Mouse (Mus musculus): Measurements from ENCODE around the gene Cpsf4l.

DNA sequence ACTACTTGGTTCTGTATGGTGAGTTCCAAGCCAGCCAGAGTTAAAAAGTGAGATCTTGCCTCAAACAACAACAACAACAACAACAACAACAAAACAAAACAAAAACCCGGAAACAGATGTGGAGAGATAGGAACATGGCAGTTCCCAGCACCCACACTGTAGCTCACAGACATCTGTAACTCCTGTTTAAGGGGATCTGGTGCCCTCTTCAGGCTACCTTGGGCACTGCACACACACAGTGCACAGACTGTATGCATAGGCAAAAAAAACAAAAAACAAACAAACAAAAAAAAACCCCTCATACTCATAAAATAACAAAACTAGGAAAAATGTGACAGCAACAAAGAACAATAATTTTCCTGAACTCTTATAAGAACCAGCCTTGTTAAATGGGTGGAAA, 33.2 kb upstream of the Cpsf4l start:
- TF ChIP-seq EP300 (IDR thresholded peaks at IDR 0.05; ENCODE audit: low read depth) (no peak), CTCF (IDR thresholded peaks at IDR 0.05; ENCODE audit: low read depth) (peak; percentile 45)
